Mouse (Mus musculus): Measurements from ENCODE around the gene Tnfaip3.

The Tnfaip3 gene

GRCm38 (mm10) chr10:19015257-19015862 lies at the start of gene Tnfaip3:
Gene Tnfaip3, minus strand, starts transcription at chr10:19015657.
- DNase-seq (ENCODE audit: low read depth, low spot score): peak; percentile 91

DNA sequence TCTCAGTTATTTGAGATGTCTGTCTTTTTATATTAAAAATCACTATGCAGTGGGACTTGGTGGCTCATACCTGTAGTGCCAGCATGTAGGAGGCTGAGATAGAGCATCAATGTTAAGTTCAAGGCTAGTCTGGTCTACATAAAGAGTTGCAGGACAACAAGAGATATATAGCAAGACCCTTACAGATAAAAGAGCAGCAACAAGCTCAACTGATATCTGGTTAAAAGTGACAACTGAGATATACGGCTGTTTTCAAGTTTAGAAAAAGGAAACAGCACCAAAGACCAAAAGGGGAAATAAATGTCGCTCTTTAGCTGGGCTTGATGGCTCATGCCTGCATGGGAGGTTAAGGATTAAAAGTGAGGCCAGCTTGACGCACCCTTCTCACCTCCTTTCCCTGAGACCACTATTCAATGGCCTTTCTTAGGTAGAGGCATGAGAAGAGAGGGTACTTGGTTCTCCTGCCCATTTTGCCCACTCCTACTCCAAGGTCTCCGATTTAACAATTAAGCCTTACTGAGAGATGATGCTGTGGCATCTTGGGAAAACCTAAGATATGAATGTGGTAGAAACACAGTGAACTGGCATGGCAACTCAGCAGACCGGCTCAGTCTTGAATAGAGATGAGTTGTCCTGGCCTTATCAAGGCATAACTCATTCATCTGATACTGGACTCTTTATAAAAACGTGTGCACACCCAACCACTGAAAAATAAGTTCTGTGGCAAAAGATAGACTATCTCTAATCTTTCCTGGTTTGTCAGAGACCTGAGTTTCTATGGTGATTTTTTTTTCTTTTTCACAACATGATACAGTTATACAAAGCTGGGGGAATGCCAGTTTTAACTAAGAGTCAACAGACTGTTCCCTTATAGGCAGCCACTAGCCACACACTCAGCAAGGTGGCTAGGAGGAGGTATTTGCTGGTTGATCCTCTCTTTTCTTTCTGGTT lies 49.5 kb upstream of the Tnfaip3 start:
- no peak for DNase-seq (ENCODE audit: low read depth, low spot score)

GRCm38 (mm10) chr10:19063670-19064069 lies 48.2 kb upstream of the Tnfaip3 start:
- no peak for DNase-seq (ENCODE audit: low read depth, low spot score)

GRCm38 (mm10) chr10:19063208-19063607 lies 47.8 kb upstream of the Tnfaip3 start:
- no peak for DNase-seq (ENCODE audit: low read depth, low spot score)

- DNase-seq (ENCODE audit: low read depth, low spot score): no peak
Observed at GRCm38 (mm10) chr10:19062098-19062905, 46.8 kb upstream of the Tnfaip3 start.

- no peak for DNase-seq (ENCODE audit: low read depth, low spot score)
Observed at GRCm38 (mm10) chr10:19061201-19061600, 45.7 kb upstream of the Tnfaip3 start.

- peak; percentile 27 for DNase-seq (ENCODE audit: low read depth, low spot score)
Observed at GRCm38 (mm10) chr10:19053524-19053923, 38.1 kb upstream of the Tnfaip3 start.

- DNase-seq (ENCODE audit: low read depth, low spot score): peak; percentile 97
Observed at GRCm38 (mm10) chr10:19045986-19046385, 30.5 kb upstream of the Tnfaip3 start.

GRCm38 (mm10) chr10:19044765-19045516 lies 29.5 kb upstream of the Tnfaip3 start:
- no peak for DNase-seq (ENCODE audit: low read depth, low spot score)

GRCm38 (mm10) chr10:19043529-19044262 lies 28.2 kb upstream of the Tnfaip3 start:
- DNase-seq (ENCODE audit: low read depth, low spot score): peak; percentile 78

- DNase-seq (ENCODE audit: low read depth, low spot score): no peak
Observed at GRCm38 (mm10) chr10:19040147-19040546, 24.7 kb upstream of the Tnfaip3 start.

GRCm38 (mm10) chr10:19034764-19035163 lies 19.3 kb upstream of the Tnfaip3 start:
- DNase-seq (ENCODE audit: low read depth, low spot score): peak; percentile 66

GRCm38 (mm10) chr10:19033696-19034095 lies 18.2 kb upstream of the Tnfaip3 start:
- no peak for DNase-seq (ENCODE audit: low read depth, low spot score)

- DNase-seq (ENCODE audit: low read depth, low spot score): no peak
Observed at GRCm38 (mm10) chr10:19031875-19032274, 16.4 kb upstream of the Tnfaip3 start.

DNA sequence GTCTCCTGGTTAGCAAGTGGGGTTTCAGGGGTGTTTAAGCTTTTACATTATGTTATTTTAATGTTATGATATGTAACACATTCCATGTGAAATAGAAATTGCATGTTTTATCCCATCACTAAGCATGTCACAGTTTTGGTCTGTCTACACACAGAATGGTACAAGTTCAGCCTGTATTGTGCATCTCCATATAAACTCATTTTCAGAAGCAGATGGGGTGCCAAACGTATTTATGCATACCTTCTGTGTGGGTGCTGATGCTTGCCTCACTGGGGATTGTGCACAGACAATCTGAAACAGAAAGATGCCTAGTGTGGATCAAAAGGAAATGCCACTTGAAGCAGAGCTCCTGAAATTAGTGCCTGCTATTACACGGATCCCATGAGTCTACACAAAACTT lies 15.2 kb upstream of the Tnfaip3 start:
- no peak for DNase-seq (ENCODE audit: low read depth, low spot score)

DNA sequence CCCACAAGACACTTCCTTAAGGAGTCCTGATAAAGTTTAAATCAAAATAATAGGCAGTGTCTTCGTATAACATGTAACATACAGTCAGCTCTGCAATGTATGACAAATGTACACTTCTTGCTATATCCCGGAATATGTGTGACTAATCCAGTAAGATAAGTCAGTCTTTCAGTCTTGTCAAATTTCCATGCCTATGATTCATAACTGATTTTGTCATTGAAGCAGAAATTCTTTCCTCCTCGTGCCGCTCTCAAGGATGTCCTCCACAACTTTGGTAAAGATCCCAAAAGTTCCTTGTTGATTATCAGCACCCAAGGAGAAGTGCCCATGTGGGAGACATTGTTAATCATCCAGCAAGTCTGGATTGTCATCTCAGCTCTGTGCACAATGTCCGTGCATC lies 11.3 kb upstream of the Tnfaip3 start:
- DNase-seq (ENCODE audit: low read depth, low spot score): peak; percentile 64

DNA sequence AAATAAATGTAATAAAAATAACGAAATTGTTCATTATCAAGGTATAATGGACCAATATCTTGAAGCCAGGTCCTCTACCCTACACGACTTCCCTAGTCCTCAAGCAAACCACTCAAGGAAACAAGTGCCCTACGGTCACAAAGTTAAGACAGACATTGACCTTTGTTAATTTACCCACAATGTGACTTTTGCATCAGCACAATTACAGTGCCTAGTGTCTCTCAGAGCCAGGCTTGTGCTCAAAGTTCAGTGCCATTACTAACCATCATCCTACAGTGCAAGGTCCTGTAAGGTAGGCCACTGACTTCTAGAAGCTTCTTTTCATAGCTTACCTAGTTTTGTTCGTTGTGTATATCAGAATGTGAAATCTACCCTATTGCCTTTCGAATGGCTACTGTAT lies 8.9 kb upstream of the Tnfaip3 start:
- no peak for DNase-seq (ENCODE audit: low read depth, low spot score)

DNA sequence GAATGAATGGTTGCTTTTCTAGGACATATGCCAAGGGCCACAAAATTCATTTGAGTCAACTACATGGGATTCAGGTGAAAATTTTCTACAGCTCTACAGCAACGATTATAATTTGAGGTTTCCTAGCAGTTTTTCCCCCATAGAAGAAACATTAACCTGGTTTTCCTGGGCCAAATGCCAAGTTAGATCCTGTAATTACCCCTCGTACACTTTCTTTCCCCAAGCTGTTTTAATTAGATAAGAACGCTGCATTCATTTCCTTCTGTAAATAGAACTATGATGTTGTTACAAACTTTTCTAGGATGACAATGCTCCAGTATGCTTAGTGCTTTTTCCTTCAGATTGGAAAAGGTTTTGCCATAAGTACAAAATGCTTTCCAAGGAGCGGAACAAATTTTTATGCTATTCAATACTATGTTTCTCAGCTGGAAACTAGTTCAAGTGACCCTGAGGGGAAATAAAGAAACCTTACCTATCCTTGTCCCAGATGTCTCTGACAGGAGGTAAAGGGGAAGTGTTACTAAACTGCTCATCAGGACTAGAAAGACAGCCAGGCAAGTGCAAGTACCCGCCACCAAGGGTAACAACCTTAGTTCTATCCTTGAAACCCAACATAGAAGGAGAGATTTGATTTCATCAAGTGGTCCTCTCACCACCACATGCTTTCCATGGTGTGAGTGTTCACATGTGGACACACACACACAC lies 8.3 kb upstream of the Tnfaip3 start:
- DNase-seq (ENCODE audit: low read depth, low spot score): no peak

- DNase-seq (ENCODE audit: low read depth, low spot score): no peak
Observed at GRCm38 (mm10) chr10:19022272-19022671, 6.8 kb upstream of the Tnfaip3 start.

All from 3T3-L1 (cell line).